Mouse (Mus musculus) ES-Bruce4 (cell line): ENCODE data around the gene Pnpla2. TPM values are rescaled to one million over a fixed set of nuclear protein-coding genes. Genes with fewer than 3 reads are reported as not detected.
"Not testable (repeated sequence)": the region's sequence is repeated elsewhere in the genome, so short reads cannot be mapped to it uniquely, and the experiment has no call there.

Experiments used
- H3K27ac ChIP-seq: 2 replicates; pipeline ENCODE4 v1.5.1; 2012; ENCODE audit warnings: low read length, inconsistent platforms; ENCODE audit not compliant: insufficient read depth
- H3K27me3 ChIP-seq: 2 replicates; pipeline ENCODE4 v1.6.1; 2012; ENCODE audit warnings: mild to moderate bottlenecking, low read length, inconsistent platforms; ENCODE audit not compliant: control insufficient read depth, poor library complexity, insufficient read depth, severe bottlenecking
- H3K36me3 ChIP-seq: 2 replicates; pipeline ENCODE4 v1.6.1; 2012; ENCODE audit warnings: inconsistent platforms, mild to moderate bottlenecking, low read length, moderate library complexity; ENCODE audit not compliant: control insufficient read depth, poor library complexity, insufficient read depth, severe bottlenecking
- H3K4me1 ChIP-seq: one replicate; pipeline ENCODE4 v1.8.1; 2011; ENCODE audit warnings: low read length; ENCODE audit not compliant: control insufficient read depth, insufficient read depth
- H3K4me3 ChIP-seq: 2 replicates; pipeline ENCODE4 v1.5.1; 2011; ENCODE audit warnings: low read depth, mild to moderate bottlenecking, low read length
- H3K9ac ChIP-seq: 2 replicates; pipeline ENCODE4 v1.6.1; 2012; ENCODE audit warnings: low read depth, mild to moderate bottlenecking, inconsistent platforms; ENCODE audit not compliant: poor library complexity, severe bottlenecking
- H3K9me3 ChIP-seq: replicated peaks from 2 replicates; pipeline ENCODE4 v1.6.1; 2012; ENCODE audit warnings: mild to moderate bottlenecking, low read length, inconsistent platforms; ENCODE audit not compliant: control insufficient read depth, poor library complexity, insufficient read depth, severe bottlenecking
- CTCF ChIP-seq: IDR thresholded peaks from one replicate; pipeline ENCODE4 v1.8.1; 2011; ENCODE audit warnings: low read depth, low read length
- EP300 ChIP-seq: IDR thresholded peaks from 2 replicates; pipeline ENCODE4 v1.6.1; 2011; ENCODE audit warnings: low read depth, low read length; ENCODE audit not compliant: insufficient read depth
- POLR2A ChIP-seq: IDR thresholded peaks from one replicate; pipeline ENCODE4 v1.8.1; 2011; ENCODE audit warnings: low read length; ENCODE audit not compliant: insufficient read depth
- polyA plus RNA-seq: library from polyadenylated mRNA; stranded (reverse); fragments of >200 nt; gene quantifications from 2 replicates; pipeline ENCODE4 v1.2.4, GENCODE M21; 2011; ENCODE audit warnings: low read depth; ENCODE audit not compliant: missing spikeins, insufficient read depth, insufficient read length

Gene Pnpla2
- polyA plus RNA-seq, 1 experiment, result 33.3 TPM

GRCm38 (mm10) chr7:141443081-141443821 lies 11.7 kb upstream of the Pnpla2 start:
- TF ChIP-seq CTCF, result peak; percentile 56
- no peak for TF ChIP-seq POLR2A
- TF ChIP-seq EP300, result peak; percentile 41; the same call in 1 of the 2 replicates

GRCm38 (mm10) chr7:141443828-141444237 lies 11.2 kb upstream of the Pnpla2 start, which contains the start of gene Pidd1:
Pidd1 (minus strand) TSS chr7:141444025.
- Histone ChIP-seq H3K36me3 (peaks cover 37% of the 10 kb centered on the region), H3K27me3 (no peaks in the 10 kb centered on the region), H3K4me3 (peak within 1 kb of the TSS; percentile 93), H3K9me3 (no peaks in the 10 kb centered on the region), H3K9ac (peak within 1 kb of the TSS; percentile 90), H3K4me1 (no peaks in the 10 kb centered on the region), H3K27ac (peak within 1 kb of the TSS; percentile 64)
- no peak for TF ChIP-seq EP300
- no peak for TF ChIP-seq POLR2A
- TF ChIP-seq CTCF, result no peak

More at GRCm38 (mm10) chr7:141443081-141443821, 11.7 kb upstream of the Pnpla2 start:
- Histone ChIP-seq H3K27me3 (no peaks in the 10 kb centered on the region), H3K9ac (peak overlapping the region; percentile 90), H3K9me3 (no peaks in the 10 kb centered on the region), H3K27ac (peak overlapping the region; percentile 64), H3K4me3 (peak overlapping the region; percentile 93), H3K36me3 (peaks cover 37% of the 10 kb centered on the region), H3K4me1 (no peaks in the 10 kb centered on the region)

- Histone ChIP-seq H3K27ac (0 out of 2 replicates have a peak overlapping the region, but pooled peaks have one; percentile 51), H3K9ac (peak overlapping the region; percentile 89), H3K36me3 (peaks cover 43% of the 10 kb centered on the region)
- not testable (repeated sequence) for H3K4me1 ChIP-seq, H3K27me3 ChIP-seq, H3K9me3 ChIP-seq, H3K4me3 ChIP-seq
Measured at GRCm38 (mm10) chr7:141446374-141446773, 8.6 kb upstream of the Pnpla2 start.

- Histone ChIP-seq H3K4me3 (peak within 1 kb of the TSS; percentile 96), H3K4me1 (peaks cover 1% of the 10 kb centered on the region), H3K27me3 (no peaks in the 10 kb centered on the region), H3K36me3 (peaks cover 43% of the 10 kb centered on the region), H3K9ac (peak within 1 kb of the TSS; percentile 89), H3K9me3 (no peaks in the 10 kb centered on the region), H3K27ac (peak within 1 kb of the TSS; percentile 62)
- TF ChIP-seq POLR2A, result peak; percentile 73
- 0 out of 2 replicates have a peak, but pooled peaks have one; percentile 10 for TF ChIP-seq EP300
- no peak for TF ChIP-seq CTCF
Measured at GRCm38 (mm10) chr7:141447110-141447991, 7.6 kb upstream of the Pnpla2 start, which contains the start of gene Rplp2. Rplp2 (plus strand) TSS chr7:141447370.

- Histone ChIP-seq H3K27ac (no peak overlapping the region), H3K9me3 (no peaks in the 10 kb centered on the region)
- TF ChIP-seq POLR2A (no peak), CTCF (no peak), EP300 (no peak)
Measured at GRCm38 (mm10) chr7:141451928-141452327, 3.1 kb upstream of the Pnpla2 start.

GRCm38 (mm10) chr7:141453636-141454035 lies 1.4 kb upstream of the Pnpla2 start:
- no peaks in the 10 kb centered on the region for H3K27me3 ChIP-seq
- TF ChIP-seq POLR2A (no peak), CTCF (no peak), EP300 (no peak)
- H3K36me3 ChIP-seq, result peaks cover 34% of the 10 kb centered on the region

More at GRCm38 (mm10) chr7:141451928-141452327, 3.1 kb upstream of the Pnpla2 start:
- Histone ChIP-seq H3K4me1 (peaks cover 1% of the 10 kb centered on the region), H3K27me3 (no peaks in the 10 kb centered on the region), H3K4me3 (no peak overlapping the region), H3K36me3 (peaks cover 43% of the 10 kb centered on the region), H3K9ac (no peak overlapping the region)

More at GRCm38 (mm10) chr7:141453636-141454035, 1.4 kb upstream of the Pnpla2 start:
- H3K9ac ChIP-seq, result no peak overlapping the region
- H3K9me3 ChIP-seq, result no peaks in the 10 kb centered on the region
- H3K4me3 ChIP-seq, result no peak overlapping the region
- peaks cover 1% of the 10 kb centered on the region for H3K4me1 ChIP-seq
- no peak overlapping the region for H3K27ac ChIP-seq
